Mouse (Mus musculus): ENCODE measurements around the gene Megf11. TPM values are rescaled to one million over a fixed set of nuclear protein-coding genes. Genes with fewer than 3 reads are reported as not detected.
A peak's percentile ranks its signal among the peaks of the same experiment; 100 is the strongest.

Gene Megf11
- polyA plus RNA-seq, 1 experiment from 2014 or later = 1.4 TPM

DNA sequence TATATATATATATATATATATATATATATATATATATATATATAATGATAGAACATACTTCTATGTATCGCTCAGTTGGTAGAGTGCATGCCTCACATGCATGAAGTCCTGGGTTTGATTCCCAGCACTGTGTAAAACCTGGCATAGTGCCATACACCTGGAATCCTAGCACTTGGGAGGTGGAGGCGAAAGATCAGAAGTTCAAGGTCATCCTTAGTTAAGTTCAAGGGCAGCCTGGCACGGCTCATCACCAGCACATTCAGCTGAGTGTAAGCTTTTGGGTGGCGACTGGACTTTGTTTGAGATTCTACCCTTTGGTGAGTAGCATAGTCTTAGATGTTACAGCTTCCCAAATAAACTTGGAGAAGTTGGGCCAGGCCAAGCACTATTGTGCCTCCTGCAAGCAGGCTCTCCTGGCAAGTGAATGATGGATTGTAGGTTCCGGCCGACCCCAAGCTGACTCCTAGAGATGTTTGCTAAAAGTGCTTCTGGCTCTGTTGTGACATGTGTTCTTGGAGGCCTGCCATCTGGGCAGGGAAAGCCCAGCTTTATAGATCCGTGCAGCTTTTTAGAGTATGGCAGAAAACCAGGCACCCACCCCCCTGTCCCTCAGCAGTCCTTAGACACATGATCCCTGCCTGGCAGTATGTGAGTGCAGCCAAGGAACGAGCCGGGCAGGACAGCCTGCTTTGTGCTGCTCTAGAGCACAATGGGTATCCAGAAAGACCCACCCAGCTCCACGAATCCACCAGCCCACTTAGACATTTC lies 2.2 kb upstream of the Megf11 start:
- ATAC-seq (ENCODE audit: insufficient number of reproducible peaks, low FRiP score, low TSS enrichment, low read depth) (no peak), DNase-seq (ENCODE audit: low spot score) (no peak)
- no peak overlapping the region for H3K9ac ChIP-seq (ENCODE audit: low read length)
- H3K4me1 ChIP-seq (ENCODE audit: control insufficient read depth, insufficient read depth, low read length) = peaks cover 11% of the 10 kb centered on the region; the same call in 1 of the 2 replicates
- H3K27me3 ChIP-seq (ENCODE audit: control insufficient read depth, insufficient read depth, low read length) = peaks cover 40% of the 10 kb centered on the region
- H3K27ac ChIP-seq (replicated peaks; ENCODE audit: low read depth, low read length) = no peak overlapping the region
- 0 out of 2 replicates have a peak, but pooled peaks cover 4% of the 10 kb centered on the region for H3K9me3 ChIP-seq (ENCODE audit: control insufficient read depth, low read length)
- no peak overlapping the region for H3K4me2 ChIP-seq (ENCODE audit: low read depth, severe bottlenecking)
- 51% methylated on average over 10 of the region's 10 CpGs for WGBS
- no peak overlapping the region for H3K4me3 ChIP-seq (ENCODE audit: low read depth, low read length)
- no peaks in the 10 kb centered on the region for H3K36me3 ChIP-seq (ENCODE audit: control insufficient read depth, insufficient read depth, low read length)

DNA sequence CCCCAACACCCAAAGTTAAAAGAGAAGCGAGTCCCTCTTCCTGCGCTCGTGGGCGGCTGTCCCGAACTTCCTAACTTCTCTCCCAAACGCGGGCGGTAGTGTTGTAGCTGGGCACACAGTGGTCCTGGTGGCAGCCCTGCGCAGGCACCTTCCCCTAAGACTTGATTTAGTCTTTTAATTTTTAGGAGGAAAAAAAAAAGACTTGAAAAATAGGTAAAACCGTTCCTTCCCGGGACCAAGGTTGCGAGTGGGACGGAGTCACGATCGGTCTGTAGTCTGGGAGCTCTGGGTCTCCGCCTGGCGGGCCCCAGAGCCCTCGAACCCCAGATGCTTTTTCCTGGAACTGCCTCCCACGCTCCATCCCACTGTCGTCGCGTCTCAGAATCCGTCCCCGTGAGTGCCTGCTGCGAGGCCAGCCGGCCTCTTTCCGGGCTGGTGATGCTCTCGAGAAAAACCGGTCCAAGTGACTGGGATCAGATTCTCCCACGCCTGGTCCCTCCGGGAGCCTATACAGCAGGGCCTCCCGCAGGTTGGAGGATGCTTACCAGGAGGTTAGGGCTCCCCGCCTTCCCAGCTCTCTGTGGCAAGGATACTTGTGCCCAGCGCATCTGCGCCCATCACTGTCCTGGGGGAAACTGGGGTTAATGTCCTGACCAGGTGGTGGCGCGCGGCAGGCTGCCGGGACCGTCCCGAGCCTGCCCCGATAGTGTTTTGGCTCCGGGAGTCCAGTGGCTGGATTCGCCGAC lies 1.2 kb downstream of the Megf11 start:
- H3K4me2 ChIP-seq (ENCODE audit: low read depth, severe bottlenecking) = peak overlapping the region; percentile 77
- no peaks in the 10 kb centered on the region for H3K36me3 ChIP-seq (ENCODE audit: control insufficient read depth, insufficient read depth, low read length)
- no peak for ATAC-seq (ENCODE audit: insufficient number of reproducible peaks, low FRiP score, low TSS enrichment, low read depth)
- H3K4me3 ChIP-seq (ENCODE audit: low read depth, low read length) = peak overlapping the region; percentile 41
- 0 out of 2 replicates have a peak overlapping the region, but pooled peaks have one; percentile 17 for H3K9ac ChIP-seq (ENCODE audit: low read length)
- DNase-seq (ENCODE audit: low spot score) = peak; percentile 60
- under 1% methylated on average over 45 of the region's 45 CpGs for WGBS
- no peaks in the 10 kb centered on the region for H3K9me3 ChIP-seq (ENCODE audit: control insufficient read depth, low read length)
- peaks cover 11% of the 10 kb centered on the region; the same call in 1 of the 2 replicates for H3K4me1 ChIP-seq (ENCODE audit: control insufficient read depth, insufficient read depth, low read length)
- no peak overlapping the region for H3K27ac ChIP-seq (replicated peaks; ENCODE audit: low read depth, low read length)
- H3K27me3 ChIP-seq (ENCODE audit: control insufficient read depth, insufficient read depth, low read length) = peaks cover 43% of the 10 kb centered on the region

- H3K4me2 ChIP-seq (ENCODE audit: low read depth, severe bottlenecking) = no peak overlapping the region
- H3K4me3 ChIP-seq (ENCODE audit: low read depth, low read length) = no peak overlapping the region
- peaks cover 6% of the 10 kb centered on the region; the same call in 1 of the 2 replicates for H3K4me1 ChIP-seq (ENCODE audit: control insufficient read depth, insufficient read depth, low read length)
- no peak for ATAC-seq (ENCODE audit: insufficient number of reproducible peaks, low FRiP score, low TSS enrichment, low read depth)
- DNase-seq (ENCODE audit: low spot score) = no peak
- no peak overlapping the region for H3K27ac ChIP-seq (replicated peaks; ENCODE audit: low read depth, low read length)
- H3K9ac ChIP-seq (ENCODE audit: low read length) = no peak overlapping the region
- H3K9me3 ChIP-seq (ENCODE audit: control insufficient read depth, low read length) = no peaks in the 10 kb centered on the region
- peaks cover 32% of the 10 kb centered on the region for H3K27me3 ChIP-seq (ENCODE audit: control insufficient read depth, insufficient read depth, low read length)
- WGBS = 60% methylated on average over 7 of the region's 7 CpGs
- no peaks in the 10 kb centered on the region for H3K36me3 ChIP-seq (ENCODE audit: control insufficient read depth, insufficient read depth, low read length)
Measured at GRCm38 (mm10) chr9:64389576-64390292, 4.3 kb downstream of the Megf11 start.

GRCm38 (mm10) chr9:64393914-64394596 lies 8.6 kb downstream of the Megf11 start:
- H3K4me2 ChIP-seq (ENCODE audit: low read depth, severe bottlenecking) = no peak overlapping the region
- DNase-seq (ENCODE audit: low spot score) (peak; percentile 90), ATAC-seq (ENCODE audit: insufficient number of reproducible peaks, low FRiP score, low TSS enrichment, low read depth) (no peak)
- no peaks in the 10 kb centered on the region for H3K36me3 ChIP-seq (ENCODE audit: control insufficient read depth, insufficient read depth, low read length)
- no peaks in the 10 kb centered on the region for H3K9me3 ChIP-seq (ENCODE audit: control insufficient read depth, low read length)
- no peaks in the 10 kb centered on the region for H3K4me1 ChIP-seq (ENCODE audit: control insufficient read depth, insufficient read depth, low read length)
- no peaks in the 10 kb centered on the region; the same call in 1 of the 2 replicates for H3K27me3 ChIP-seq (ENCODE audit: control insufficient read depth, insufficient read depth, low read length)
- no peak overlapping the region for H3K4me3 ChIP-seq (ENCODE audit: low read depth, low read length)
- WGBS = 46% methylated on average over 5 of the region's 5 CpGs
- H3K9ac ChIP-seq (ENCODE audit: low read length) = no peak overlapping the region
- H3K27ac ChIP-seq (replicated peaks; ENCODE audit: low read depth, low read length) = no peak overlapping the region

- Histone ChIP-seq H3K36me3 (ENCODE audit: control insufficient read depth, insufficient read depth, low read length) (no peaks in the 10 kb centered on the region), H3K27me3 (ENCODE audit: control insufficient read depth, insufficient read depth, low read length) (no peaks in the 10 kb centered on the region), H3K27ac (replicated peaks; ENCODE audit: low read depth, low read length) (no peak overlapping the region), H3K9me3 (ENCODE audit: control insufficient read depth, low read length) (no peaks in the 10 kb centered on the region), H3K9ac (ENCODE audit: low read length) (no peak overlapping the region), H3K4me3 (ENCODE audit: low read depth, low read length) (no peak overlapping the region), H3K4me1 (ENCODE audit: control insufficient read depth, insufficient read depth, low read length) (no peaks in the 10 kb centered on the region), H3K4me2 (ENCODE audit: low read depth, severe bottlenecking) (no peak overlapping the region)
- WGBS = 68% methylated on average over 7 of the region's 7 CpGs
- no peak for DNase-seq (ENCODE audit: low spot score)
- ATAC-seq (ENCODE audit: insufficient number of reproducible peaks, low FRiP score, low TSS enrichment, low read depth) = no peak
Measured at GRCm38 (mm10) chr9:64395238-64395920, 10.0 kb downstream of the Megf11 start.

DNA sequence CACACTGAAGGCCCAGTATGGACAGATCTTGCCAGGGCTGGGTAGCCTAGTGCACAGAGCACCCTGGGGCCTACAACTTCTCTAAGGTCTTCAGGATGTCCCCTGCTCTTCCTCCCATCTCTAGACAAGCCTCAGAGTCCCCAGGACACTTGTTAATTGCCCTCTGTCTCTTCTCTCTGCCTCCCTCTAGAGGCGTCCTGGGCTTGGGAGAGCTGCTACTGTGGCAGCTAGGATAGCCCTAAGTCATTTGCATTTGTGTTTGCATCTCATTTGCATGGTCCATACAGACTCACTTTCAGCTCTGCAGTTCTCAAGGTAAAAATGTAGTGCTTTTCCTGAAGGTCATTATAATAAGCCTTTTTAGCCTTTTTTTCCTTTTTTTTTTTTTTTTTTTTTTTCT lies 11.7 kb downstream of the Megf11 start:
- Histone ChIP-seq H3K4me1 (ENCODE audit: control insufficient read depth, insufficient read depth, low read length) (no peaks in the 10 kb centered on the region), H3K4me2 (ENCODE audit: low read depth, severe bottlenecking) (no peak overlapping the region), H3K36me3 (ENCODE audit: control insufficient read depth, insufficient read depth, low read length) (no peaks in the 10 kb centered on the region), H3K27me3 (ENCODE audit: control insufficient read depth, insufficient read depth, low read length) (no peaks in the 10 kb centered on the region), H3K9ac (ENCODE audit: low read length) (no peak overlapping the region), H3K27ac (replicated peaks; ENCODE audit: low read depth, low read length) (no peak overlapping the region), H3K9me3 (ENCODE audit: control insufficient read depth, low read length) (no peaks in the 10 kb centered on the region), H3K4me3 (ENCODE audit: low read depth, low read length) (no peak overlapping the region)
- no peak for ATAC-seq (ENCODE audit: insufficient number of reproducible peaks, low FRiP score, low TSS enrichment, low read depth)
- WGBS = 5% methylated on average over 1 of the region's 1 CpGs
- DNase-seq (ENCODE audit: low spot score) = peak; percentile 29

- Histone ChIP-seq H3K9ac (ENCODE audit: low read length) (no peak overlapping the region), H3K4me3 (ENCODE audit: low read depth, low read length) (no peak overlapping the region), H3K36me3 (ENCODE audit: control insufficient read depth, insufficient read depth, low read length) (no peaks in the 10 kb centered on the region), H3K9me3 (ENCODE audit: control insufficient read depth, low read length) (no peaks in the 10 kb centered on the region), H3K4me1 (ENCODE audit: control insufficient read depth, insufficient read depth, low read length) (no peaks in the 10 kb centered on the region), H3K27ac (replicated peaks; ENCODE audit: low read depth, low read length) (no peak overlapping the region), H3K4me2 (ENCODE audit: low read depth, severe bottlenecking) (no peak overlapping the region), H3K27me3 (ENCODE audit: control insufficient read depth, insufficient read depth, low read length) (no peaks in the 10 kb centered on the region; the same call in 1 of the 2 replicates)
- DNase-seq (ENCODE audit: low spot score) (no peak), ATAC-seq (ENCODE audit: insufficient number of reproducible peaks, low FRiP score, low TSS enrichment, low read depth) (no peak)
- WGBS = 79% methylated on average over 8 of the region's 8 CpGs
Measured at GRCm38 (mm10) chr9:64399121-64399520, 13.7 kb downstream of the Megf11 start.
